1 mouse cellular context compared by ENCODE assay signal in the genomic region with DNA sequence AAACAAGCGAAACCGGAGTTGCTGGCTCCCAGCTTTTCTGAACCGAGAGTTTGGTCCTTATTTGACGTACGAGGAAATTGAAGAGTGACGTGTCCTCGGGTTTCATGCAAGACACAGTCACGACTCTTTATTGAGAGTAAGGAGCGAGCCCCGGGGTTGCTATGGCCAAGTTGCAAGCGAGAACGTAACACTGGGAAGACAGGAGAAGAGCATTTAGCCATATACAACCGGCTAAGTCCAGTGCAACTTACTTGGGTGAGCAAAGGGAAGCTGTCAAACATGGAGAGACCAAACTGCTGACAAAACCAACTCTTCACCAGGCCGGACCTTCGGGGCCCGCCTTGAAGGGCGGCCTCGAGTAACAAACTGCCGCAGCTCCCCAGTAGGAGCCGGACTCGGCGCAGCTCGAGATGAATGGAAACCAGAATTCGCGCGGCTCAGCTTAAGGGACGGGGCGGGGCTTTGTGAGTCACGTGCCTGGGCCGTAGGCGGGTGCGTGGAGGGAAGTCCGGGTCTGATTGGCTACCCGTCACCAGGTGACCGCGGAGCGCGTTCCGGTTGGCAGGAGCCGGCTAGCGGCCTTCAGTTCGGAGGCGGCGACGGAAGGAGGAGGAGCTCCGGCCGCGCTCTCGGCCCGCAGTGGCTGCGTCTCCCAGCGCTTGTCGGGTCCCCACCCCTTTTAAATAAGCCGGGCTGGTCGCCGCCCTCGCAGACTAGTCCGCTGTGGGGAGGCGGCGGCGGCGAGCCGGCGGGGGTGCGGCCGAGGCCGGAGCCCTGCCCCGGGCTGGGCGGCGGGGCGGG.
TF ChIP-seq lines count a peak whose summit lies in the region.

TSS of gene Ccnyl1 (plus strand) at position 243 of the 801 bp plus-strand sequence.

TF ChIP-seq in MEL, 35 proteins besides CTCF, POLR2A, EP300 and RAD21 (continued from another document):
- TF ChIP-seq USF1 (IDR thresholded peaks at IDR 0.05; ENCODE audit: low read depth, low read length) (peak; percentile 100), MXI1 (IDR thresholded peaks at IDR 0.05; ENCODE audit: low read depth, low read length) (peak; percentile 60), SMC3 (IDR thresholded peaks at IDR 0.05; ENCODE audit: low read depth, low read length) (no peak), ELF1 (IDR thresholded peaks at IDR 0.05; ENCODE audit: low read depth, low read length) (peak; percentile 72)
TF ChIP-seq in MEL: peak in this region for 19.
